Mouse (Mus musculus): ENCODE measurements at regions not wholly inside any gene's neighbourhood (a gene's known extent, or its start where the extent isn't known, plus 50 kb on each side); places are given as distances from the start of the nearest gene placed in this dataset.

GRCm38 (mm10) chr2:75584975-75585374 is 74.1 kb upstream of the Hnrnpa3 start:
- peak overlapping the region; percentile 30 to 40 for H3K4me3 ChIP-seq (ENCODE audit: control insufficient read depth in 1 of 2, insufficient read depth in 1 of 2, low read depth in 2 of 2, low read length in 2 of 2)
- peaks cover 0 to 11% of the 10 kb centered on the region in 2 experiments; a peak in 2 of 4 replicates for H3K36me3 ChIP-seq (ENCODE audit: control insufficient read depth in 1 of 2, insufficient read depth in 2 of 2, low read length in 2 of 2)
- peak overlapping the region; percentile 67 for H3K9ac ChIP-seq (ENCODE audit: control insufficient read depth, low read depth, low read length, poor library complexity, severe bottlenecking)
- H3K27ac ChIP-seq (ENCODE audit: control insufficient read depth, low read depth, low read length), result no peak overlapping the region
- DNase-seq (ENCODE audit: low read depth, low spot score), result peak; percentile 91
- H3K79me2 ChIP-seq (ENCODE audit: control insufficient read depth, insufficient read depth, low read length, poor library complexity), result no peaks in the 10 kb centered on the region
- H3K4me1 ChIP-seq (ENCODE audit: control insufficient read depth in 1 of 2, insufficient read depth in 2 of 2, low read length in 2 of 2), result 0 out of 4 replicates have a peak, but pooled peaks cover 0 to 4% of the 10 kb centered on the region in 2 experiments
- H3K9me3 ChIP-seq (replicated peaks; ENCODE audit: insufficient read depth, low read length), result no peaks in the 10 kb centered on the region
- TF ChIP-seq USF2 (IDR thresholded peaks at IDR 0.05; ENCODE audit: borderline replicate concordance in 1 of 2, insufficient read depth in 1 of 2, low read depth in 1 of 2, low read length in 2 of 2) (no peak), EP300 (IDR thresholded peaks at IDR 0.05; ENCODE audit: low read depth in 1 of 2, low read length in 2 of 2) (no peak), MAFK (IDR thresholded peaks at IDR 0.05; ENCODE audit: borderline replicate concordance, low read depth, low read length) (no peak), RCOR1 (IDR thresholded peaks at IDR 0.05; ENCODE audit: low read depth, low read length) (no peak), MAX (IDR thresholded peaks at IDR 0.05; ENCODE audit: low read length) (peak; percentile 85), E2F4 (IDR thresholded peaks at IDR 0.05; ENCODE audit: borderline replicate concordance, low read depth, low read length) (peak; percentile 88), ZNF384 (IDR thresholded peaks at IDR 0.05; ENCODE audit: low read depth, low read length) (no peak), POLR2A (IDR thresholded peaks at IDR 0.05; ENCODE audit: control insufficient read depth in 1 of 2, insufficient read depth in 1 of 2, low read depth in 1 of 2, low read length in 2 of 2, poor library complexity in 1 of 2) (peak in 1 of 2 experiments; percentile 45; a peak in 1 of 4 replicates), MEF2A (IDR thresholded peaks at IDR 0.05; ENCODE audit: extremely low read depth, insufficient replicate concordance, low read depth, low read length, poor library complexity, severe bottlenecking) (no peak), NRF1 (IDR thresholded peaks at IDR 0.05; ENCODE audit: insufficient read depth, low read depth, low read length, poor library complexity, severe bottlenecking) (no peak), ETS1 (IDR thresholded peaks at IDR 0.05; ENCODE audit: low read depth, low read length) (no peak), UBTF (IDR thresholded peaks at IDR 0.05; ENCODE audit: borderline replicate concordance, insufficient read depth, low read depth, low read length) (no peak), BHLHE40 (IDR thresholded peaks at IDR 0.05; ENCODE audit: borderline replicate concordance, low read depth, low read length) (peak; percentile 53; the same call in 1 of the 2 replicates), GABPA (IDR thresholded peaks at IDR 0.05; ENCODE audit: low read depth, low read length) (no peak), TBP (IDR thresholded peaks at IDR 0.05; ENCODE audit: low read depth, low read length) (peak; percentile 71; the same call in 1 of the 2 replicates)
- peaks cover 6% of the 10 kb centered on the region in 2 experiments for H3K27me3 ChIP-seq (ENCODE audit: control insufficient read depth in 1 of 2, insufficient read depth in 2 of 2, low read length in 2 of 2)

GRCm38 (mm10) chr2:75588572-75588971 is 70.5 kb upstream of the Hnrnpa3 start:
- no peak overlapping the region for H3K27ac ChIP-seq (ENCODE audit: control insufficient read depth, low read depth, low read length)
- DNase-seq (ENCODE audit: low read depth, low spot score), result peak; percentile 92
- no peaks in the 10 kb centered on the region for H3K9me3 ChIP-seq (replicated peaks; ENCODE audit: insufficient read depth, low read length)
- 0 out of 4 replicates have a peak, but pooled peaks cover 0 to 4% of the 10 kb centered on the region in 2 experiments for H3K4me1 ChIP-seq (ENCODE audit: control insufficient read depth in 1 of 2, insufficient read depth in 2 of 2, low read length in 2 of 2)
- TF ChIP-seq TAL1 (IDR thresholded peaks at IDR 0.05; ENCODE audit: low read length) (no peak), RAD21 (IDR thresholded peaks at IDR 0.05; ENCODE audit: low read depth, low read length) (peak; percentile 97), RCOR1 (IDR thresholded peaks at IDR 0.05; ENCODE audit: low read depth, low read length) (no peak), SMC3 (IDR thresholded peaks at IDR 0.05; ENCODE audit: low read depth, low read length) (peak; percentile 84), TBP (IDR thresholded peaks at IDR 0.05; ENCODE audit: low read depth, low read length) (0 out of 2 replicates have a peak, but pooled peaks have one; percentile 30), HCFC1 (IDR thresholded peaks at IDR 0.05; ENCODE audit: low read depth, low read length) (no peak), SIN3A (IDR thresholded peaks at IDR 0.05; ENCODE audit: low read length) (peak; percentile 37; the same call in 1 of the 2 replicates), CTCF (IDR thresholded peaks at IDR 0.05 in 2 of 3, conservative IDR thresholded peaks at IDR 0.05 in 1 of 3; ENCODE audit: control insufficient read depth in 1 of 3, insufficient read depth in 1 of 3, low read depth in 2 of 3, low read length in 3 of 3, poor library complexity in 1 of 3, severe bottlenecking in 1 of 3) (peak; percentile 35 to 94 (median 71); a peak in 5 of 6 replicates), MAX (IDR thresholded peaks at IDR 0.05; ENCODE audit: low read length) (no peak), MXI1 (IDR thresholded peaks at IDR 0.05; ENCODE audit: low read depth, low read length) (no peak), GATA1 (IDR thresholded peaks at IDR 0.05; ENCODE audit: low read depth, low read length) (peak; percentile 85), ZC3H11A (IDR thresholded peaks at IDR 0.05; ENCODE audit: low read depth, low read length) (peak; percentile 76)
- H3K27me3 ChIP-seq (ENCODE audit: control insufficient read depth in 1 of 2, insufficient read depth in 2 of 2, low read length in 2 of 2), result peaks cover 0 to under 1% of the 10 kb centered on the region in 2 experiments; a peak in 2 of 4 replicates
- H3K4me3 ChIP-seq (ENCODE audit: control insufficient read depth in 1 of 2, insufficient read depth in 1 of 2, low read depth in 2 of 2, low read length in 2 of 2), result no peak overlapping the region
- no peaks in the 10 kb centered on the region for H3K79me2 ChIP-seq (ENCODE audit: control insufficient read depth, insufficient read depth, low read length, poor library complexity)
- H3K36me3 ChIP-seq (ENCODE audit: control insufficient read depth in 1 of 2, insufficient read depth in 2 of 2, low read length in 2 of 2), result peaks cover 0 to 11% of the 10 kb centered on the region in 2 experiments; a peak in 2 of 4 replicates
- peak overlapping the region; percentile 12; the same call in 1 of the 2 replicates for H3K9ac ChIP-seq (ENCODE audit: control insufficient read depth, low read depth, low read length, poor library complexity, severe bottlenecking)

Measured in MEL (cell line).